Mouse (Mus musculus): ENCODE measurements around the gene Slco3a1.

The Slco3a1 gene

DNA sequence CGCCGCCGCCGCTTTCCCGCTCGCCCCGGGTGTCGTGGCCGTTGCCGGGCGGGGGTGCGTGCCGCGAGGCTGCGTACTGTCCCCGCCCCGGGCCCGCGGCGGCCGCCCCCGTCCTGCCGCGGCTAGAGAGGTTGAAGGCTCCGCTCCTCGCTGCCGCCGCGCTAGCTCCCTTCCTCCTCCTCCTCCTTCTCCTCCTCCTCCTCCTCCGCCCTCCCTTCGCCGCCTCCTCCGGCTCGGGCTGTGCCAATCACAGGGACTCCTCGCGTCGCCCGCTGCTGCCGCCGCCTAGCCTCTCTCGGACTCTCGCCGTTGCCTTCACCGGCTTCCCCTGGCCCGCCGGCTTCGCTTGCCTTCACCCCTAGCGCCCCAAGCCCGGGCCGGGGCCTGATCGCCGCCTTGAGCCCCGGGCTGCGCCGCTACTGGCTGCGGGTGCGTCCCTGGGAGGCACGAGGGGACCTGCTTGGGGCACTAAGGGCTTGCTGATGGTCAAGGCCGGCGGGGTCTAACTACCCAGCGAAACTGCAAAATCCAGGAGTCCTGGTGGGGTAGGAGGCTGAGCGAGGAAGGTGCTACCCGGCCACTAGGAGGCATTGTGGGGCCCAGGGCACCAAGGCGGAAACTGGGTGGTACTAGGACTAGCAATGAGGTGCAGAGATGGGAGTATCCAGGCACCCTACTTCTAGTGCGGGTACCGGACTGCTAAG lies at the start of gene Slco3a1:
Gene Slco3a1 (minus strand): TSS at position 173 of the 704 bp plus-strand sequence.
- peak; percentile 31 to 67 for DNase-seq (ENCODE audit: low spot score in 2 of 2)

DNA sequence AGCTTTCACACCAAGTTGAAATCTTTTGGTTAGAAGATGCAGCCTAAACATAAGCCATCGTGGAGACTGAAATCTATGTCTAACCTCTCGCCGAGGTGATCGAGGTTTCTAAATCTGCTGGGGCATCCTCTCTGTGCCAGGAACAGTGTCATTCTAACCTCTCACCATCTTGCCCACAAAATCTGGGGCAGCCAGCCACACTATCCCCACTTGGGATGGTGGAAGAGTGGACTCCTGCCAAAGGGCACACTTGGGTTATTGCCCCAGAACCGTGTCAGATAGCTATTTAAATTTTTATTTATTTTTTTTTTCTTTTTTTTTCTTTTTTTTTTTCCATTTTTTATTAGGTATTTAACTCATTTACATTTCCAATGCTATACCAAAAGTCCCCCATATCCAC lies 46.4 kb upstream of the Slco3a1 start:
- DNase-seq (ENCODE audit: low spot score in 2 of 2): no peak

DNA sequence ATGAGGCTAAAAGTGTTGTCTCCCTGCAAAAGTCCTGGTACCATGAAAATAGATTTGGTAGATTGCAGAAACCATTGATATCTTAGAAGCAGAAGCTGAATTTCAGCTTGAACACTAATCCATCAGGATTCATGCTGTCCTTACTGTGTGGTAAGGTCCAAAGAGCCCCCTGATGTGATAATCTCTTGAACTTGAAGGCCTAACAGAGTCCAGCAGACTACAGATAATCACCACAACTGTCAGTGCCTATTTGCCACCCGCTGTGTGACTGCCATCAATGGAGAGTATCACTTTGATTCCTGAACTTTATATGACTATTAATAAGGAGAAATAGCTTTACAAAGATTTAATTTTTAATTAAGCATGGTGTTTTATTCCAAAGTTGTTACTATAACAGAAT lies 24.8 kb upstream of the Slco3a1 start:
- DNase-seq (ENCODE audit: low spot score in 2 of 2): no peak

DNA sequence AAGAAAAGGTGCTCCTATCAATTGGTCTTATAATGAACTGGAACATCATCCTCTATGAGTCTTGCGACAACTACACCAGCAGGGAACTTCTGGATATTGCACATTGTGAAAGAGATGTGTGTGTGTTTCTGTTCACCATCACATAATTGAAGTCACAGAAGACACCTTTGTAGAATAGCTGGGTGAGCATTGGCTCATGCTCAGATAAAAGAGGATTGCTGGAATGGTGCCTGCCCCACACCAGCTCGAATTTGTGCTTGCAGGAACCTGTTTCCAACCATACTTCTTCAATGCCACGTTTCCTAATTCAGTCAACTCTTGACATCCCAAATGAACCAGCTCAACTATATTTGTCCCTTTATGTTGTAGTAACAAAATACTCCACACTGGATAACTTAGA lies 21.1 kb upstream of the Slco3a1 start:
- DNase-seq (ENCODE audit: low spot score in 2 of 2): no peak

DNA sequence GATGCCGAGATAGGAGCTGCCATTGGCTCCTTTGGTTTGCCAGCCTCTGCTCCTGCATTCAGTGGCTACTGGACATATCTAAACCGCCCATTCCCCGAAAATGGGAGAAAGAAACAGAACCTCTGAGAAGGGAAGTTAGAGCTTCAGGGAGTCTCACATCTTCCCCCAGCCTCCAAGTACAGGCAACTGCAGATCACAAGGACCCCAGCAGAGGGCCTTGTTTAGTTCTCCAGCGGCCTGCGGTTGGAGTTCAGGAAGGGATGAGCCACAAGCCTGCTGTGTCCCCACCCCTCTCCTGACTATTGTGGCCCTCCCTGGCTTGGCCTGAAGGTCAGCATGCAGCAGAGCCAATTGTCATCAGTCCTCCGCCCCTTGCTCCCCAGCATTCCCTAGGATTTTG lies 836 bp upstream of the Slco3a1 start:
- DNase-seq (ENCODE audit: low spot score in 2 of 2): peak; percentile 30 to 81

DNA sequence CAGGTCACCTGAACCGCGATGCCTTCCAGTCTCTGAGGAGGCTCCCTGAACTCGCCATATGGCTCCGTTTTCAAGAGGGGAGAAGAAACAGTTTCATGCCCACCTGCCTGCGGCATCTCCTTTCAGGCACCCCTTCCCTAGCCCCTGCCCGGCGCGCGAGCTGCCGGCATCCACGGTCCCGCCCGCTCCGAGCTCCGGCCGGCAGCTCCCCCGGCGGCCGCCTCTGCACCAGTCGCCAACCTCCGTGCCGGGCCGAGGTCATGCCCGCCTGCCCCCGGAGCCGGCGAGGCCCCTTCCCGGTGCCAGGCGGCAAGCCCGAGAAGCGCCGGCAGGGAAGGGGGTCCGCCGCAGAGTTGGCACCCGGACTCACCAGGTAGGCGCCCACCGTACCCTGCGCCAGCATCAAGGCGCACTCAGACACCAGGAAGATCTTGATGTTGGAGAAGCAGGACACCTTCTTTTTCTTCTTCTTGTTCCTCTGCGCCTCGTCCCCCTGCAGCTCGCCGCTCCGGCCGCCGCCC lies 479 bp downstream of the Slco3a1 start:
- peak in 1 of 2 experiments; percentile 30 for DNase-seq (ENCODE audit: low spot score in 2 of 2)

DNA sequence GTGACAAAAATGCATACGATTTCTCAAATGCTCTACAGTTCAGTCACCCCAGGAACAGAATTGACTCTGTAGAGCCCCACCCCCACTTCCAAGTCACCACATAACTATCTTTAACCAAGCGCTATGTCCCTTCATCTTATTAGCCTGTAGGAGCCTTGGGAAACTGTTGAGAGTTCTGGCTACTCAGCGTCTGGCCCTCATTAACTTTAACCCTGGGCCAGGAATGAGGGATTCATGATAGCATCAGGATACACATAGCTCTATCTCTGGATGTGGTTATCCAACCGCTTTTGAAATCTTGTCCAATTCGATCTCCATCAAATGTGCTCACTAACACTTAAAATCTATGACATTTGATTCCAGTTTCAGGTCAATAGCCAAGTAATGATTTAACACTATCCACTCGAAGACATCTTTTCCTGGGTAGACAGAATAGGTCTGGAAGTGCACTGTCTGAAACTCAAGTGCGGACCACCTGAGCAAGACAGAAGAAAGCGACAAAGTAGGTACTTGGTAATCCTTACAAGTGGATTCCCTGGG lies 1.4 kb downstream of the Slco3a1 start:
- no peak for DNase-seq (ENCODE audit: low spot score in 2 of 2)

DNA sequence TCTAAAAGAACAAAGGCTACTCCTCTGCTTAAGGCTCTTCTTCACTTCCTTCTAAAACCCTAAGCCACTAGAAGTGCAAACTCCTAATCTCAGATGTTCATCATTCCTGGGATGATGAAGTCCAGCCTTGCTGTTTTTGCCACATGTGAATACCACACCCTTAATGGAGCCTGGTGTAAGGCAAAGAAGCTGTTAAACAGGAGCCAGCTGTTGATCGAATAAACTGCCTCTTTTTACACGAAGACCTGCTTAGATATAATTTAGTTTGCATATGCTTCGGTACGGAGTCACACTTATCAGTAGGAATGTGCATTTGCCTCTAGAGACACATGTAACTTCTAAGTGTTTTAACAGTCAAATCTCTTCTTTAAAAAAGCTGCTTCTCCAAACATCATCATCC lies 2.0 kb downstream of the Slco3a1 start:
- DNase-seq (ENCODE audit: low spot score in 2 of 2): no peak

DNA sequence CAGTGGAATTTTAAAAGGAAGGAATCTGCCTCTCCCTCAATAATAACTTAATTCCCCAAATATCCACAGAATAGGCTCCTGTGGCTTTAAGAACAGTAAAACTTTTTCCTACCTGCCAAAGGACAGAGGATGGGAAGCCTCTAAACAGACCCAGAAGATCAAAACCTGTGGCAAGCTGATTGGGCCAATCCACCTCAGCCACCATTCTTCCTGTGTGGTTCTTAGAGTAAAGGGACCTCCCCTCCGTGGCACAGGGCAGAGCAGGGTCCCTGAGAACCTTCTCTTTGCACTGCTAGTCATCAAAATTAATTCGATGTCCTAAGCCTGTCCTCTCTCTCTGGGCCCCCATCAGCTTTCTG lies 2.6 kb downstream of the Slco3a1 start:
- DNase-seq (ENCODE audit: low spot score in 2 of 2): no peak

DNA sequence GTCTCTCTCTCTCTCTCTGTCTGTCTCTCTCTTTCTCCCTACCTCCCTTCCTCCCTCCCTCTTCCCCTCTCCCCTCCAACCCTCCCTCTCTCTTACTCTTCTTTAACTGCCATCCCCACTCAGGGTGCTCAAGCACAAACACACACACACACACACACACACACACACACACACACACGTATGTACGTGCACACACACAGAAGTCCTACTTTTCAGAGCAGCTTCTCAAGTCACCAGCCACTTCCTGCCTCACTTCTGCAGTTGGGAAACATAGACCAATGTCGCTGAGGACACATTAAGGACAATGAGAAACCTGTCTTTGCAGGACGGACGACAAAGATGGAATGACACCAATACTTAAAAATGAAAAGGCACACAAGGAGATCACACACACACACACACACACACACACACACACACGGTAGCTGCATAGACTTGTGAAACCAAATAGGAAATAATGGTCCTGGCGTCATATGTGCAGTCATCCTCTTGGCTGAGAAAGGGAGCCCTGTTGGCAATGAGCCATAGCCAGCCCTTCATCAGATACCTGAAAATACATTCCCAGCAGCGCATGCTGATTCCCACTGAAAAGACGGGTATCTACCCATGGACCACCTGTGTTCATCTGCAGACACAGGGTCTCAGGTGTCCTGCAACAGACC lies 3.1 kb downstream of the Slco3a1 start:
- no peak for DNase-seq (ENCODE audit: low spot score in 2 of 2)

DNA sequence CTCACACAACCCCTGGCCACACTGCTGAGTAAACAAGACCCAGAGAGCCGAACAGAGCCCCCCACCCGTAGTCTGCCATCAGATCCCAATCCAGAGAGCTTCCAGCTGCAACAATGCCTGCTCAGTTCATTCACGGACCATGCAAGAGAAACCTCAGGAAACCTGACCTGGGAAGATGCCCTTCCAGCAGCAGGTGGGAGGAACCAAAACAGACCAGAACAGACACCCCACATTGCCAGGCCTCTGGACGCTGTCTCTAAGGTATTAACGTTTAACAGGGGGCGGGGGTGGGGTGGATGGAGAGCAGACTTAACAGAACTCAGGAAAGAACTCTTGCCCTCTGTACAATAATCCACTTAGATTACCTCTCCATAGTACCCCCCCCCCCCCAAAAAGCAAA lies 4.9 kb downstream of the Slco3a1 start:
- no peak for DNase-seq (ENCODE audit: low spot score in 2 of 2)

DNA sequence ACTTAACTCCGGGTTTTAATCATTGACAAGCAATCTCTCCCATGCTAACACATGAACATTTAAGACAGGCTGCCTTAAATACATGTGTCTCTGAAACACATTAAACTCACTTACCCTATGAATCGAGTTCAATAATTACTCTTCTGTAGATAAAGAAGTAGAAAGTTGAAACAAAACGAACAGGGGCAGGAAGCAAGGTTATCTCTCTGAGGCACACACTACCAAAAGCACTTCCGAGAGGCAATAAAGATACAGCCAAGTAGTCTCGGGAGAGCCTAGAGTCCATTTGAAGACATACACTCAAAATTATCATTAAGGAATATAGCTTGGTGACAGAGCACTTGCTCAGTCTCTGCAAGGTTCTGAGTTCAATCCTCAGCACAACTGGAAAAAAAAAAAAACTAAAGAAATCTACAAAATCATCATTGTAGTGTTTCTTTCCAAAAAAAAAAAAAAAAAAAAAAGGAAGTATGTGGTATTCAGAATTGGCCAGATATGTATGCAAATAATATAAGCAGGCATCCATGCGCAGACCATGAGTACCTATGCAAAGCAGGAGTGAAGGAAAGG lies 5.5 kb downstream of the Slco3a1 start:
- DNase-seq (ENCODE audit: low spot score in 2 of 2): no peak

DNA sequence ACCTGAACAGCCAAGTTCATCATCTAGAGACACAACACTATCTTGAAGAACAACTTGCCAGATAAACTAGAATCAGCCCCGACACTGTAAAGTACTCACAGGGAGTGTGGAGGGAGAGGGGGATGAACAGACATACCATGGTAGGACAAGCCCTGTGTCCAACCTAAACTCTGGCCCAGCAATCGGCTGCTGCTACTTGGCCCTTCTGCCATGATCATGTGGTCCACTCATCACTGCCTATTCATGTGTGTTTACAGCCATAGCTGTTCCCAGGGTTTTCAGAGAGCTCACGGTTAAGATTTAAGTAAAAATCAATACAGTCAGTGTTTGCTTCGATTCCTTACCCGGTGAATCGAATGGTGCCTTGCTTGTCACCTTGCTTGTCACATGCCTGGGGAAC lies 7.9 kb downstream of the Slco3a1 start:
- no peak for DNase-seq (ENCODE audit: low spot score in 2 of 2)

DNA sequence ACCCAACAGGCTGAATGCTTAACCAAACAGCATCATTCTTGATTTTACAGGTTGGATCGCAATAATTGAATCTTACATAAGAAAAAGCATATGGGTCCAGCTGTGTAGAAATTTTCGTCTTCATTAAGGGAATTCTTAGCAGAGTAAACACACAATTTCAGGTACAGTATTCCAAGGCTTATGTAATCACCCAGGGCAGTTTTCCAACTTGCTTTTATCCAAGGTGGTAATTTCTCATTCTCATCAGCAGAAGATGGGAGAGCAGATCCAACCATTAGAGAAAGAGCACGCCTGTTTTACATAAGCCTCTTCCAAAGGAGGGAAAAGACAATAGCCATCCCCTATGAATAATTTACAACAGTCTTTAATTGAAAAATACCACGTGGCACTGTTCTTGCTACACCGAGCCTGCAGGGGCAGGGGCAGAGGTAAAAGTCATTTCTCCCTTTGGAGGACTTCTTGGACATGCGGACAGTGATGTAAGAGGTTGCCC lies 9.0 kb downstream of the Slco3a1 start:
- no peak for DNase-seq (ENCODE audit: low spot score in 2 of 2)

DNA sequence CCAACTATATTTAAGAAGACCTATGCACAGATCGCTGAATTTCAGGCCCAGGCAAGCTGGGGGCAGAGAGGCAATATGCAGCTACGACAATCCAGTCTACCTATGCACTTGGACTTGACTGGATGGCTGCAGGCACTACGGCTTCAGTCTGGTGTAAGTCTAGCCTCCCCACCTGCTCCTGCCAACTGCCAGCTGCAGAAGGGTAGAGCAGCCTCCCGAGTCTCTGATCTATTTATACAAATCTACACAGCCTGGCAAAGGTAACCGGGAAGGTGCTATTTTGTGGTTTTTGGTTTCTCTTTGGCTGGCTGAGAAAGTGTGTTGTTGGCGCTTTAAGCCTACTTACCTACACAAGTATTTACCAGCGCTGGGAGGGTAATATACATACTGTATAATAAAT lies 10.3 kb downstream of the Slco3a1 start:
- DNase-seq (ENCODE audit: low spot score in 2 of 2): no peak

DNA sequence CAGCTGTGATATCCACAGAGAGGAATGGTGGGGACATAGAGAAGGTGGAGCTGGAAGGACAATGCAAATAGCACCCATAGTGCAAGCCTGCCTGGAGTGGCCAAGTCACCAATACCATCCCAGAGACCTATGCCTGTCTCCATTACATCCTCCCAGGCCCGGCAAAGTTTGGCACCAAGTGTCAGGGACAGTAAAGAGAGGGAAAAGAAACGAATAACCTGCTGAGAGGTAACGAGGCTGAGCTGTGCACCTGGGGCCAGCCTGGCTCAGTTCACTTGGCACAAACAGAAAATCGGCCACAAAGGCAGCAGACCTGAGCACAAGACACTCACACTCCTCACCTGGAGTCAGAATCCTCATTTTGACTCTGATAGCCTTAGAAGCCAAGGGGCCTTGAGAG lies 12.6 kb downstream of the Slco3a1 start:
- no peak for DNase-seq (ENCODE audit: low spot score in 2 of 2)

DNA sequence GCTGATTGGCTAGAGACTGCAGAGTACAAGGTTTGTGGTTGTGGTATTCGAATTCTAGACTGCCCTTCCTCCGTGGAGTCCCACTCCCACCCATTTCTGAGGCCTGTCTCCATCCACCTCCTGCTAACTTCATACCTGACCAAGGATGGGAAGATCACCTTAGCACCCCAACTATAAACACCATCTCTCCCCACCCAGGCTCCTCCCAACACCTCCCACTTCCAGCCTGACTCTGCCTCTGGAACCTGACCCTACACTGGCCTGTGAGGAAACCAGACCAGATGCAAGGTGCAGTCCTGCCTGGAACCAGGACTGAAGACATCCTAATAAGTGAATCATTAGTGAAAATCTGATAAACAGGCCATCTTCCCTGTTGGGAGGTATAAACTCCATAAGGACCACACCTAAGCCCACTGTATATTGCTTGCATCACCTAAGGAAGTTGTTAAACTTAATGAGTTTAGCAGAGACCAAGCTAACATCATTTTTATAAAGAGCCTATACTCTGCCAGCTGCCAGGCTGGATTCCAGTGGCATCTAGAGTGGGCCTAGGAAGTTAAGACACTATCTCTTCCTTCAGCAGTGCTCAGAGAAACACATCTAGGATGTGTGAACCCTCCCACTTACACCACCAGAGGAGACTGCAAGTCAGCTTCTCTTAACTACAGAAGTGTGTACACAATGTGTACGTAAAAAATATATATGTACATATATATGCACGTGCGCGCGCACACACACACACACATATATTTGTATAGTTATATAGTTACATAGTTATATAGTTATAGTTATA lies 13.5 kb downstream of the Slco3a1 start:
- no peak for DNase-seq (ENCODE audit: low spot score in 2 of 2)

DNA sequence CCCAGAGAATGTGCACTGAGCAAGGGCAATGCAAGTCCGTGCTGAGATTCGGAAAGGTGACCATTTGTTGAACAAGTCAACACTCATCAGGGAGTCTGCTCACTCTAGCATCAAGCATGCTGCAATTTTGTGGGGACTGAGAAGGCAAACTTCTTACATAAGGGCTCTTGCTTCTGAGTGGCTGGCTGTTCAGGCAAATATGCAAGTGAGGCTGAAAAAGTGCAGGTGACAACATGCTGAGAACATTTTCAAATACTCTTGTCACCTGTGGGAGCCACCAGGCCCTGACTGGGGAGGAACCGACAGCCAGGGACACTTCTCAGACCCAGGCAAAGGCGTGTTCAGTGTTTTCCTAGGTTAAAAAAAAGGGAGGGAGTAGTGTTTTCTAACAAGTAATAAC lies 18.4 kb downstream of the Slco3a1 start:
- DNase-seq (ENCODE audit: low spot score in 2 of 2): no peak

DNA sequence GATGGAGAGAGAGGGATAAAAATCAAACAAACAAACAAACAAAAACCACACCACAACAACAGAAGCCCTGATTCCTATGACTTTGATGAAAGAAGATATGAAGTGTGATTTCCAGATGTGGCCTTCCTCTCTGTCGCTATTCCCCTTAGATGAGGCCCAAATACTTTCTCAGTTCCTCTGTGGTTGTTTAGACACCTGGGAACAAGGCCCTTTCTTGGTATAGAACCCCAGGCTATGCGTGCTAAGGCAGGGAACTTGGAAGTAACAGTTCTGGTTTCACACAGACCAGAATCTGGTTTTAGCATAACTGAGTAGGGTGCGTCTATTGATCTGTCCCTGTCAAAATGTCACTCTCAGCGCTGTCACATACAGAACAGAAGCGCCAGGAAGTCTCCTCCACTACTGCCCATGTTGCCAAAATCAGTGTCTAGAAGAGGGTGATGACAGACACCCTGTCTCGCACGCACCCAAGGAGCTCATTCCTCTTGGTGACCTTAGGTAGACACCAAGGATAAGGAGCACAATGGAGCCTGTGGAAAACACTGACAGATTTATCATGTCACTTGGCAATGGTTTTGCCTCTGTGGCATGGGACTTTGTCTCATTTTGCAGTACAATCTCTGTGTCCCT lies 23.0 kb downstream of the Slco3a1 start:
- DNase-seq (ENCODE audit: low spot score in 2 of 2): no peak

DNA sequence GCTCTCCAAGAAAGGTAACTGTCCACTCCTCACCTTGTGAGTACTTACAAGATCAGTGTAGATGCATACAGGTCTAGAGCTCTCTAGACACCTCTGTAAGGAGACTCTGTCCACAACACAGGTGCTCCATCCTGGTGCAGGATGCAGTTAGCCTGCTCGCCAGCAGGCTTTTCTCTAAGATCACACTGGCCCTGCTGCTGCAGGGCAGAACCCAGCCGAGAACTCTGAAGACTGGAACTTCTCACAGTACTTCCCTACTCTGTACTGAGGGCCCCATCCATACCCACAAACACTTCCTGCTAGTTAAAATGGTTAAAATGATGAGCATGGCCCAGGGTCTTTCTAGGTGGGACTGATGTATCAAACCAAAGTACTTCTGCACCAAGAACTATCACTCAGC lies 24.7 kb downstream of the Slco3a1 start:
- no peak for DNase-seq (ENCODE audit: low spot score in 2 of 2)

DNA sequence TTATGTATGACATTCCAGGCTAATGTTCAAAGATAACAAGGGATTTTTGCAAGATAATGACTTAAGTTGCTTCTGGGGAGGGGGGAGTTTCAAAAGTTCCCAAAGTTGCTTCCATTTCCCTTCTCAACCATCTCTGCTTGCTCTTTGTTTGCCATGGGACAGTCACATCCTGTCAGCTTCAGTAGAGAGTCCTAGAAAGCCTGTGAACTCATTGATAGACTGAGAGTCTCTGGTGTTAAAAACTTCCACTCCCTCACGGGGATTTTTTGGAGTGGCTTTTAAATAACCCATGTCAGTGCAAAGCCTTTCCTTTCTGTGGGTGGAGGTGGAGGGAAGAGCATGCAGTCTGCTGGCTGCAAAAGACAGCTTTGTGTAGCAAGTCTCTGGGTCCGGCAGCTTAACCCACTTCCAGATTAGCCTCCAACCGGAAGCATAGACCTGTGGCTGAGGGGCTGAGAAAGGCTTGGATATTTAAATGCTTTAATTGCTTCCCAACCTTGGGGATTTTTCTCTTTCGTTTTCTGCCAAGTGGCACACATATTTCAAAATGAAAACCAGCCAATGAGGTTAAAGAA lies 25.3 kb downstream of the Slco3a1 start:
- no peak for DNase-seq (ENCODE audit: low spot score in 2 of 2)

Measured in left cerebral cortex, adult 9 months (tissue).